ENCODE assay signal across 8 mouse cellular contexts in the genomic region with DNA sequence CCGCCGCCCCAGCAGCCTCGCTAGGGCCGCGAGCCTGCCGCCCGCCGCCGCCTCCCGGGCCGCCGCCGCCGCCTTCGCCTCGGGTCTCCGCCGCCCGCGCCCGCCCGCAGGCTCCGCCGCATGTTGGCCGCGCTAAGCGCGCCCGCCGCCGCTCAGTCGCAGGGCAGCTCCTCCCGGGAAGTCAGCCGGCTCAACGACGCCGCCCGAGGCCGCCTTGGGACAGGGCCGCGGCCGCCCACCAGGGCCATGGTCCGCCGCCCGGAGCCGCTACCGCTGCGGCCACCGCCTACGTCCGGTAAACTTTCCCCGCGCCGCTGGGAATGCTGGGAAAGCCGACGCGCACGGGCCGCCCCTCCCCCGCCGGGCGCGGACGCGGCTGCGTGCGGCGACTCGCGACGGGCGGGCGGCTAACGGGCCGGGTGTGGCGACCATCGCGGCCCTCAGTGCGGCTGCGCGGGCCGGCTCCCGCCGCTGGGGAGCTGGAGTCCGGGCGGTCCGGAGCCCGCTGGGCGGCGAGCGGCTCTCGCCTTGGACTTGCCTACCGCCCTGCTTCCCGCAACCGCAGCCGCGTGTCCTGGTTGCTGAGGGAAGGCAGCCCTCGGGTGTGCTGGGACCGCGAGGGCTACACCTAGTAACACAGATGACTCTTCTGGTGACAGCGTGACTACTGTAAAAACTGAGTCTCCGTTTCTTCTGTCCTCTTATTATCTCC. TPM values are rescaled to one million over a fixed set of nuclear protein-coding genes. Genes with fewer than 3 reads are reported as not detected.
DNase-seq lines count a peak whose midpoint lies in the region; ATAC-seq and TF ChIP-seq lines count a peak whose summit lies in the region.

Gene Sav1, minus strand, starts transcription at position 217 of the 712 bp plus-strand sequence.

- H3K4me1 ChIP-seq in MEL (ENCODE audit: control insufficient read depth in 1 of 2, insufficient read depth in 2 of 2, low read length in 2 of 2), result peaks cover 0 to 7% of the 10 kb centered on the region in 2 experiments; a peak in 2 of 4 replicates
- no peaks in the 10 kb centered on the region for H3K4me1 ChIP-seq in cerebellum, adult 2 months (ENCODE audit: control insufficient read depth, insufficient read depth, low read length)
- peaks cover 4% of the 10 kb centered on the region; the same call in 1 of the 2 replicates for H3K4me1 ChIP-seq in forebrain, postnatal 0 days (ENCODE audit: insufficient read depth)
- H3K4me1 ChIP-seq in lung, adult 2 months (ENCODE audit: control insufficient read depth, insufficient read depth, low read length), result peaks cover 14% of the 10 kb centered on the region
- H3K4me1 ChIP-seq in neural tube, embryonic 15.5 days, result peaks cover 8% of the 10 kb centered on the region

- no peak for TF ChIP-seq CTCF in MEL (IDR thresholded peaks at IDR 0.05 in 2 of 3, conservative IDR thresholded peaks at IDR 0.05 in 1 of 3; ENCODE audit: control insufficient read depth in 1 of 3, insufficient read depth in 1 of 3, low read depth in 2 of 3, low read length in 3 of 3, poor library complexity in 1 of 3, severe bottlenecking in 1 of 3)
- no peak for TF ChIP-seq CTCF in cerebellum, adult 2 months (IDR thresholded peaks at IDR 0.05; ENCODE audit: borderline replicate concordance, insufficient read depth, low read depth, low read length)
- peak; percentile 17; the same call in 1 of the 2 replicates for TF ChIP-seq CTCF in forebrain, postnatal 0 days (IDR thresholded peaks at IDR 0.05; ENCODE audit: low read depth)
- TF ChIP-seq CTCF in layer of hippocampus, adult 2 months (conservative IDR thresholded peaks at IDR 0.05), result peak; percentile 15
- TF ChIP-seq CTCF in lung, adult 2 months (IDR thresholded peaks at IDR 0.05; ENCODE audit: insufficient read depth, low read length), result no peak

- peak within 1 kb of the TSS; percentile 80 for H3K4me2 ChIP-seq in forebrain, postnatal 0 days (ENCODE audit: low read depth)
- peak within 1 kb of the TSS; percentile 74 for H3K4me2 ChIP-seq in neural tube, embryonic 15.5 days

- H3K9ac ChIP-seq in MEL (ENCODE audit: control insufficient read depth, low read depth, low read length, poor library complexity, severe bottlenecking), result peak within 1 kb of the TSS; percentile 100
- peak within 1 kb of the TSS; percentile 81 for H3K9ac ChIP-seq in forebrain, postnatal 0 days
- H3K9ac ChIP-seq in neural tube, embryonic 15.5 days (replicated peaks), result peak within 1 kb of the TSS; percentile 80

- no peak for TF ChIP-seq EP300 in MEL (IDR thresholded peaks at IDR 0.05; ENCODE audit: low read depth in 1 of 2, low read length in 2 of 2)

- intact Hi-C loops in heart, postnatal 36 days (cut with DNase I), result loop anchor here (2.0 to 10.0 kb wide), 3 partner anchors 24 to 68 kb away; no protein-coding TSS in a partner anchor

- under 1% methylated on average over 102 of the region's 102 CpGs for WGBS in cerebellum, adult 2 months
- 1% methylated on average over 99 of the region's 102 CpGs for WGBS in forebrain, postnatal 0 days
- under 1% methylated on average over 100 of the region's 102 CpGs for WGBS in lung, adult 2 months
- WGBS in neural tube, embryonic 15.5 days, result under 1% methylated on average over 84 of the region's 102 CpGs

- TF ChIP-seq RAD21 in MEL (IDR thresholded peaks at IDR 0.05; ENCODE audit: low read depth, low read length), result no peak

- H3K36me3 ChIP-seq in MEL (ENCODE audit: control insufficient read depth in 1 of 2, insufficient read depth in 2 of 2, low read length in 2 of 2), result peaks cover 3 to 26% of the 10 kb centered on the region in 2 experiments
- H3K36me3 ChIP-seq in forebrain, postnatal 0 days (ENCODE audit: insufficient read depth), result peaks cover 10% of the 10 kb centered on the region; the same call in 1 of the 2 replicates
- peaks cover 13% of the 10 kb centered on the region for H3K36me3 ChIP-seq in neural tube, embryonic 15.5 days

- peak; percentile 79 for DNase-seq in MEL (ENCODE audit: low read depth, low spot score)
- DNase-seq in cerebellum, adult 2 months, result peak; percentile 91 to 92
- DNase-seq in forebrain, postnatal 0 days, result peak; percentile 89
- DNase-seq in heart, postnatal 36 days, result peak; percentile 93 to 95
- peak; percentile 73 to 85 for DNase-seq in layer of hippocampus, adult 2 months (ENCODE audit: low spot score in 2 of 2)
- DNase-seq in lung, adult 2 months, result peak; percentile 90
- DNase-seq in testis, postnatal 14 days (ENCODE audit: low spot score), result peak; percentile 86

- no peaks in the 10 kb centered on the region for H3K9me3 ChIP-seq in MEL (replicated peaks; ENCODE audit: insufficient read depth, low read length)
- no peaks in the 10 kb centered on the region for H3K9me3 ChIP-seq in forebrain, postnatal 0 days (ENCODE audit: low read length)
- H3K9me3 ChIP-seq in neural tube, embryonic 15.5 days (replicated peaks), result no peaks in the 10 kb centered on the region

- peak within 1 kb of the TSS; percentile 74 to 91 for H3K4me3 ChIP-seq in MEL (ENCODE audit: control insufficient read depth in 1 of 2, insufficient read depth in 1 of 2, low read depth in 2 of 2, low read length in 2 of 2)
- peak within 1 kb of the TSS; percentile 82 for H3K4me3 ChIP-seq in cerebellum, adult 2 months (replicated peaks; ENCODE audit: insufficient read depth, low read depth, low read length)
- H3K4me3 ChIP-seq in forebrain, postnatal 0 days (ENCODE audit: low read depth, low read length), result peak within 1 kb of the TSS; percentile 82
- peak within 1 kb of the TSS; percentile 79 for H3K4me3 ChIP-seq in layer of hippocampus, adult 2 months
- peak within 1 kb of the TSS; percentile 97 for H3K4me3 ChIP-seq in lung, adult 2 months (replicated peaks; ENCODE audit: extremely low read depth, low read depth, low read length)
- peak within 1 kb of the TSS; percentile 95 for H3K4me3 ChIP-seq in neural tube, embryonic 15.5 days (replicated peaks)

- peak; percentile 96 to 99 for TF ChIP-seq POLR2A in MEL (IDR thresholded peaks at IDR 0.05; ENCODE audit: control insufficient read depth in 1 of 2, insufficient read depth in 1 of 2, low read depth in 1 of 2, low read length in 2 of 2, poor library complexity in 1 of 2)
- TF ChIP-seq POLR2A in cerebellum, adult 2 months (IDR thresholded peaks at IDR 0.05; ENCODE audit: borderline replicate concordance, insufficient read depth, low read length), result peak; percentile 85
- peak; percentile 80 for TF ChIP-seq POLR2A in lung, adult 2 months (IDR thresholded peaks at IDR 0.05; ENCODE audit: borderline replicate concordance, extremely low read depth, low read depth, low read length)

- peak within 1 kb of the TSS; percentile 91 for H3K27ac ChIP-seq in MEL (ENCODE audit: control insufficient read depth, low read depth, low read length)
- peak within 1 kb of the TSS; percentile 87 for H3K27ac ChIP-seq in cerebellum, adult 2 months (ENCODE audit: insufficient read depth, low read length)
- peak within 1 kb of the TSS; percentile 75 for H3K27ac ChIP-seq in forebrain, postnatal 0 days (ENCODE audit: low read depth, low read length)
- peak within 1 kb of the TSS; percentile 91 for H3K27ac ChIP-seq in layer of hippocampus, adult 2 months
- H3K27ac ChIP-seq in neural tube, embryonic 15.5 days (replicated peaks), result peak within 1 kb of the TSS; percentile 89

- peaks cover 35% of the 10 kb centered on the region for H3K79me2 ChIP-seq in MEL (ENCODE audit: control insufficient read depth, insufficient read depth, low read length, poor library complexity)

- peak; percentile 92 for ATAC-seq in forebrain, postnatal 0 days
- peak; percentile 95 for ATAC-seq in neural tube, embryonic 15.5 days (ENCODE audit: low FRiP score)

- no peaks in the 10 kb centered on the region for H3K27me3 ChIP-seq in MEL (ENCODE audit: control insufficient read depth in 1 of 2, insufficient read depth in 2 of 2, low read length in 2 of 2)
- no peaks in the 10 kb centered on the region for H3K27me3 ChIP-seq in cerebellum, adult 2 months (ENCODE audit: control insufficient read depth, insufficient read depth, low read length)
- H3K27me3 ChIP-seq in forebrain, postnatal 0 days (ENCODE audit: insufficient read depth, low read length), result no peaks in the 10 kb centered on the region
- H3K27me3 ChIP-seq in neural tube, embryonic 15.5 days (replicated peaks), result no peaks in the 10 kb centered on the region

TF ChIP-seq in MEL, 35 proteins besides CTCF, POLR2A, EP300 and RAD21 (continues in another document):
- TF ChIP-seq GATA1 (IDR thresholded peaks at IDR 0.05; ENCODE audit: low read depth, low read length) (no peak), ZC3H11A (IDR thresholded peaks at IDR 0.05; ENCODE audit: low read depth, low read length) (no peak), SIN3A (IDR thresholded peaks at IDR 0.05; ENCODE audit: low read length) (peak; percentile 67; the same call in 1 of the 2 replicates), BHLHE40 (IDR thresholded peaks at IDR 0.05; ENCODE audit: borderline replicate concordance, low read depth, low read length) (peak; percentile 48; the same call in 1 of the 2 replicates), ZMIZ1 (IDR thresholded peaks at IDR 0.05; ENCODE audit: low read depth, low read length) (peak; percentile 89), KAT2A (conservative IDR thresholded peaks at IDR 0.05; ENCODE audit: low read depth, low read length) (no peak; the same call in 1 of the 2 replicates), ZKSCAN1 (IDR thresholded peaks at IDR 0.05; ENCODE audit: low read depth, low read length) (no peak), MXI1 (IDR thresholded peaks at IDR 0.05; ENCODE audit: low read depth, low read length) (peak; percentile 83), TBP (IDR thresholded peaks at IDR 0.05; ENCODE audit: low read depth, low read length) (peak; percentile 51; the same call in 1 of the 2 replicates), USF1 (IDR thresholded peaks at IDR 0.05; ENCODE audit: low read depth, low read length) (no peak), SMC3 (IDR thresholded peaks at IDR 0.05; ENCODE audit: low read depth, low read length) (no peak), E2F4 (IDR thresholded peaks at IDR 0.05; ENCODE audit: borderline replicate concordance, low read depth, low read length) (no peak), HCFC1 (IDR thresholded peaks at IDR 0.05; ENCODE audit: low read depth, low read length) (peak; percentile 70), MAX (IDR thresholded peaks at IDR 0.05; ENCODE audit: low read length) (peak; percentile 13; the same call in 1 of the 2 replicates), NELFE (IDR thresholded peaks at IDR 0.05; ENCODE audit: low read depth, low read length) (peak; percentile 95)

RNA-seq across cellular contexts. Expression of gene Sav1, which starts in this region (rescaled TPM):
- total RNA-seq in MEL (2012; rRNA removed), result 17.8 and 20.4 TPM in 2 replicates
- polyA plus RNA-seq in MEL (2012; ENCODE audit: insufficient read depth in 1 of 2, insufficient read length in 2 of 2, low read depth in 1 of 2, low replicate concordance in 2 of 2, missing spikeins in 1 of 2), result 10 to 100 TPM; 47.8 to 96.2 TPM
- polyA plus RNA-seq in cerebellum, adult 2 months (2012; rRNA removed), result 20.8 and 22.5 TPM in 2 replicates
- 19.9 and 21.7 TPM in 2 replicates for total RNA-seq in forebrain, postnatal 0 days (2014; rRNA removed)
- 2.4 and 2.5 TPM in 2 replicates for polyA plus RNA-seq in forebrain, postnatal 0 days (2015; fragmentation: Nextera tagmentation; extraction: Ambion mirVana)
- total RNA-seq in heart, postnatal 36 days (2021), result 10 to 100 TPM; 25.5 TPM
- 10 to 100 TPM; 16.7 to 18.2 TPM for total RNA-seq in layer of hippocampus, adult 2 months (2021)
- 24.5 and 37.4 TPM in 2 replicates for polyA plus RNA-seq in lung, adult 2 months (2012; rRNA removed)
- polyA plus RNA-seq in neural tube, embryonic 15.5 days (2015; fragmentation: Nextera tagmentation; extraction: Ambion mirVana), result 2.2 and 3.4 TPM in 2 replicates

Comparison
In these comparisons a context has a peak if more than half of its experiments do, and no peak if none do; other contexts are left out.
1. Peak in every context shown above with its lines: DNase-seq, ATAC-seq, H3K4me3 ChIP-seq and H3K27ac ChIP-seq.
2. CTCF ChIP-seq: peak in forebrain, postnatal 0 days (single experiment) and layer of hippocampus, adult 2 months (single experiment); none in MEL (0 of 3), cerebellum, adult 2 months (single experiment) and lung, adult 2 months (single experiment).